Mouse (Mus musculus): ENCODE data around the gene Tor2a.

The Tor2a gene

GRCm38 (mm10) chr2:32761361-32761760 is 4.3 kb downstream of the Tor2a start:
- no peak for DNase-seq (ENCODE audit: extremely low spot score, low read depth, low spot score)

GRCm38 (mm10) chr2:32761859-32762258 is 4.8 kb downstream of the Tor2a start:
- no peak for DNase-seq (ENCODE audit: extremely low spot score, low read depth, low spot score)

GRCm38 (mm10) chr2:32763353-32763752 is 6.3 kb downstream of the Tor2a start:
- no peak for DNase-seq (ENCODE audit: extremely low spot score, low read depth, low spot score)

GRCm38 (mm10) chr2:32767241-32767640 is 10.2 kb downstream of the Tor2a start:
- no peak for DNase-seq (ENCODE audit: extremely low spot score, low read depth, low spot score)

GRCm38 (mm10) chr2:32768661-32769285 is 11.7 kb downstream of the Tor2a start:
- no peak for DNase-seq (ENCODE audit: extremely low spot score, low read depth, low spot score)

- no peak for DNase-seq (ENCODE audit: extremely low spot score, low read depth, low spot score)
These were observed 12.5 kb downstream of the Tor2a start for GRCm38 (mm10) chr2:32769327-32770085.

- DNase-seq (ENCODE audit: extremely low spot score, low read depth, low spot score) = no peak
These were observed 14.9 kb downstream of the Tor2a start for GRCm38 (mm10) chr2:32771886-32772285.

GRCm38 (mm10) chr2:32772626-32773279 is 15.7 kb downstream of the Tor2a start:
- no peak for DNase-seq (ENCODE audit: extremely low spot score, low read depth, low spot score)

GRCm38 (mm10) chr2:32775359-32776074 is 18.5 kb downstream of the Tor2a start, which contains the start of the genes Ttc16 and Ptrh1:
Ttc16 (minus strand) TSS chr2:32775633.
Ptrh1 (plus strand) TSS chr2:32775786.
- peak; percentile 77 for DNase-seq (ENCODE audit: extremely low spot score, low read depth, low spot score)

- DNase-seq (ENCODE audit: extremely low spot score, low read depth, low spot score) = no peak
These were observed 19.2 kb downstream of the Tor2a start for GRCm38 (mm10) chr2:32776192-32776591.

GRCm38 (mm10) chr2:32778081-32778480 is 21.0 kb downstream of the Tor2a start:
- DNase-seq (ENCODE audit: extremely low spot score, low read depth, low spot score) = no peak

- no peak for DNase-seq (ENCODE audit: extremely low spot score, low read depth, low spot score)
These were observed 22.1 kb downstream of the Tor2a start for GRCm38 (mm10) chr2:32779131-32779530.

- DNase-seq (ENCODE audit: extremely low spot score, low read depth, low spot score) = no peak
These were observed 22.7 kb downstream of the Tor2a start for GRCm38 (mm10) chr2:32779714-32780113.

GRCm38 (mm10) chr2:32781710-32782109 is 24.7 kb downstream of the Tor2a start:
- DNase-seq (ENCODE audit: extremely low spot score, low read depth, low spot score) = no peak

- DNase-seq (ENCODE audit: extremely low spot score, low read depth, low spot score) = no peak
These were observed 27.1 kb downstream of the Tor2a start, which contains the start of gene Cfap157 for GRCm38 (mm10) chr2:32784048-32784681. Cfap157 (minus strand) TSS chr2:32784428.

GRCm38 (mm10) chr2:32787176-32787575 is 30.1 kb downstream of the Tor2a start:
- DNase-seq (ENCODE audit: extremely low spot score, low read depth, low spot score) = no peak

- DNase-seq (ENCODE audit: extremely low spot score, low read depth, low spot score) = no peak
These were observed 31.5 kb downstream of the Tor2a start for GRCm38 (mm10) chr2:32788581-32788980.

- no peak for DNase-seq (ENCODE audit: extremely low spot score, low read depth, low spot score)
These were observed 34.3 kb downstream of the Tor2a start for GRCm38 (mm10) chr2:32791297-32791696.

GRCm38 (mm10) chr2:32795748-32796418 is 38.8 kb downstream of the Tor2a start:
- DNase-seq (ENCODE audit: extremely low spot score, low read depth, low spot score) = no peak

All from hindlimb bud, embryonic 11.5 days (tissue).